Mouse (Mus musculus): Measurements from ENCODE around the gene Krtap5-3.
"Not testable (repeated sequence)": the region's sequence is repeated elsewhere in the genome, so short reads cannot be mapped to it uniquely, and the experiment has no call there.

Krtap5-3 gene

GRCm38 (mm10) chr7:142201064-142201463, at the start of gene Krtap5-3:
TSS of gene Krtap5-3 (plus strand) at chr7:142201364.
- DNase-seq (ENCODE audit: low spot score), result no peak

- DNase-seq (ENCODE audit: low spot score), result no peak
These were observed 49.0 kb upstream of the Krtap5-3 start for GRCm38 (mm10) chr7:142152191-142152590.

DNA sequence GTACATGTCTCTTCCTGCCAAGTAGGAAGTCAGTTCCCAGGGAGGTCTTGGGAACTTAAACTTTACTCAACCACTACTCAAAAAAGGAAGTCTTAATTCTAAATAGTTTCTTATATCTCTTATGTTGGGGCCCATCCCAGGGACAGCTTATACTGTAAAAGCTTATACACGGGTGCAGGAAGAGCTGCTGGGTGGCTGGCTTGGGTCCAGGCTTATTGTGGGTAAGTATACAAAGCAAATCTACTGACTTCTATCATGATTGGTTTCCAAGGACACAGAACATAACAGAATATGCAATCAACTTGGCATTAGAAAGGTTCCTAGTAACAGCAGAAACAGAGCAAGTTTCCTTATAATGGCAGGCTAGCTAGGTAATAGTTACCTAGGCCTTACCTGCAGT, 45.9 kb upstream of the Krtap5-3 start:
- no peak for DNase-seq (ENCODE audit: low spot score)

DNA sequence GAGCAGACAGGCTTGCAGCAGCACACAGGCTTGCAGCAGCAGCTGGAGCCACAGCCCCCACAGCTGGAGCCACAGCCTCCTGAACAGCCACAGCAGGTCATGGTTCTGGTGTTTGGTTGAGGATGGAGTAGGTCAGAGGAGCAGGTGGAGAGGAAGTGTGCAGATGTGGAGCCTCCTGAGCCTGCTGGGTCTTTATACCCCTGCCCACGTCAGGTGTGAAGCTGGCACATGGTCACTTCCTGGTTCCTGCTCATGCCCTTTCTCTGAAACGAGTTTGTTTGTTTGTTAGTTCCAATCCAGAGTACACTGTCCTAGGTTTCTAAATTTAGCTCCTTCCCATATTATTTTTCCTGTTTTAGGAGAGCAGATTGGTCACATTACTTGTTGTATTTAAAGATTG, 44.2 kb upstream of the Krtap5-3 start, which contains the start of gene Gm29735:
Gene Gm29735 (minus strand): TSS at position 101 of the 400 bp plus-strand sequence.
- DNase-seq (ENCODE audit: low spot score), result not testable (repeated sequence)

- no peak for DNase-seq (ENCODE audit: low spot score)
These were observed 41.8 kb upstream of the Krtap5-3 start for GRCm38 (mm10) chr7:142159366-142159765.

- DNase-seq (ENCODE audit: low spot score), result not testable (repeated sequence)
These were observed 35.5 kb upstream of the Krtap5-3 start, which contains the start of gene Gm4553 for GRCm38 (mm10) chr7:142165639-142166038. TSS of gene Gm4553 (minus strand) at chr7:142165739.

DNA sequence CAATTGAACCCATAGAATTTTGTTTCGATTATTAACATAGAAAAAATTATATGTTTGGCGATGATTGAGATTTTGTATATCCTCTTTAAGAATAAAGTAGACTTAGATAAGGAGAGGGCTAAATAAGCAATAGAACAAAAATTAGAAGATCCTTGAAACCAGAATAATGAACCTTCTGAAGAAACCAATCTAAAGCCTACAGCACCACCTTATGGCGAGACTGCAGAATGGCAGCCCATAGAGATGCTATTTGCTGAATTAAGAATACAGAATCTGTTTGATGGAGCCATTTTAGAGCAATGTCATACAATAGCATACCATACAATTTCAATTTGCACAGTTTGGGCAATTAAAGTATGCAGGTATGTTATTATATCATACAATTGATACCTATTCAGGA, 31.3 kb upstream of the Krtap5-3 start:
- peak; percentile 58 for DNase-seq (ENCODE audit: low spot score)

GRCm38 (mm10) chr7:142175905-142176304, 25.3 kb upstream of the Krtap5-3 start, which contains the start of gene Krtap5-2:
TSS of gene Krtap5-2 (minus strand) at chr7:142176005.
- DNase-seq (ENCODE audit: low spot score), result not testable (repeated sequence)

DNA sequence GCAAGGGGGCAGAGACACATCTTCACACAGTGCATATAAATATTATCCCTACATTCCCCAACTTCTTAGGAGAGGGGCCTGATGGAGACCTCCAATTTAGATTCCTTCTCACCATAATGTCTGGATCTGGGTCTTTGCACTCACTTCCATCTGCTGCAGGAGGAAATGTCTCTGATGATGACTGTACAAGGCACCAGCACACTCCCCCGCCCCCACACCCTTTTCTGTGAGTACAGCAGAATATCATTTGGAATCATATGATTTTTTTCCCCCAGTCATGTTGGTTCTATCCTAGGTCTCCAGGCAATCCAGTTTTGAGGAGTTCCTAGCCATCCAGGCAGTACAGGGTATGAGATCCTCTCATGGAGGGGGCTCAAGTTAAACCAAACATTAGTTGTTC, 22.5 kb upstream of the Krtap5-3 start:
- DNase-seq (ENCODE audit: low spot score), result no peak

GRCm38 (mm10) chr7:142181021-142181420, 20.1 kb upstream of the Krtap5-3 start:
- no peak for DNase-seq (ENCODE audit: low spot score)

- no peak for DNase-seq (ENCODE audit: low spot score)
These were observed 13.0 kb upstream of the Krtap5-3 start for GRCm38 (mm10) chr7:142188156-142188555.

DNA sequence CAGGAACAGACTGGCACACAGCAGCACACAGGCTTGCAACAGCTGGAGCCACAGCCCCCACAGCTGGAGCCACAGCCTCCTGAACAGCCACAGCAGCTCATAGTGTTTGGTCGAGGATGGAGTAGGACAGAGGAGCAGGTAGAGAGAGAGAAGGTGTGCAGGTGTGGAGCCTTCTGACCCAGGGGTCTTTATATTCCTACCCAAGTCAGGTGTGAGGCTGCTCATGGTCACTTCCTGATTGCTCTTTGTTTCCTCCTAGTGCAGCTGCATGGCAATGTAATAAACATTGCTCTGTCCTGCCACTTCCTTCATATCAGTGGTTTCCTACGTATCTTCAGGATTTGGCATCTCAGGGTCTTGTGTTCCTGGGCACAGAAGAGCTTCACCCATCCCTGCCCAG, 10.9 kb upstream of the Krtap5-3 start, which contains the start of gene Gm10153:
Gene Gm10153 (minus strand): TSS at position 101 of the 400 bp plus-strand sequence.
- no peak for DNase-seq (ENCODE audit: low spot score)

DNA sequence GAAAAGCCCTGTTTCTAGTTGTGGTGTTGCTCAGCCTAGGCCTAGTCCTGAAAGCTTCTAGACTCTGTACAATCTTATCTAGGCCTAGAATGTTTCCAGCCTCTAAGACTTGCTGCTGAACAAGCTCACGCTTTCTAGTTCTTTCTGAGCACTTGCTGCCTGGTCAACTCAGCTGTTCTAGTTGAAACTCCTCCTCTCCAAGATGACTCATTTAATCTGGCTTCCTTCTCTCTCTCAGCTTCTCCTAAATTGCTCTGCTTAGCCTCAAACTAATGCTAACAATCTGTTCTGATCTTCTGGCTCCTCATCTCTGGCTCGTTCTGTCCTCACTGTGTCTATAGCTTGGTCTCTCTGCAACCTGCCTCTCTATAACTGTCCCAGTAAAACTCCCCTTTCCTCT, 2.4 kb upstream of the Krtap5-3 start:
- no peak for DNase-seq (ENCODE audit: low spot score)

- DNase-seq (ENCODE audit: low spot score), result no peak
These were observed 4.3 kb downstream of the Krtap5-3 start for GRCm38 (mm10) chr7:142205488-142205887.

DNA sequence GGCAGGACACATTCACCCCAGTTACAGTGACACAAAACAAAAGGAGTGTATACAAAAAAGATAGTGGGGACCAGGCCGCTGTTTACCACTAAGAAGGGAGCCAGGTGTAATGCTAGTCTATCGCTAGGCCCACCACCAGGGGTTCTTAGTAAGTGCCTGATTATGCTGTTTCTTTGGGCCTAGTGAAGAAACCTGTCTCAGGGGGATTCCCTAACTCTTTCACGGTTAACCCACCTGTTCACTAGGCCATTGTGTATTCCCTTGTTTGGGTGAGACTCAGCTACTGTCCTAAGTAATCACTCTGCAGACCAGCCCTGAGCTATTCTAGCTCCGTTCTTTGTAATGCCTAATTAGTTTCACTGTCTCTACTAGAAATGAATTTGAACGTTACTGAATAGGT, 5.7 kb downstream of the Krtap5-3 start:
- not testable (repeated sequence) for DNase-seq (ENCODE audit: low spot score)

GRCm38 (mm10) chr7:142211559-142211958, 10.4 kb downstream of the Krtap5-3 start, which contains the start of gene Gm7579:
TSS of gene Gm7579 (plus strand) at chr7:142211859.
- no peak for DNase-seq (ENCODE audit: low spot score)

DNA sequence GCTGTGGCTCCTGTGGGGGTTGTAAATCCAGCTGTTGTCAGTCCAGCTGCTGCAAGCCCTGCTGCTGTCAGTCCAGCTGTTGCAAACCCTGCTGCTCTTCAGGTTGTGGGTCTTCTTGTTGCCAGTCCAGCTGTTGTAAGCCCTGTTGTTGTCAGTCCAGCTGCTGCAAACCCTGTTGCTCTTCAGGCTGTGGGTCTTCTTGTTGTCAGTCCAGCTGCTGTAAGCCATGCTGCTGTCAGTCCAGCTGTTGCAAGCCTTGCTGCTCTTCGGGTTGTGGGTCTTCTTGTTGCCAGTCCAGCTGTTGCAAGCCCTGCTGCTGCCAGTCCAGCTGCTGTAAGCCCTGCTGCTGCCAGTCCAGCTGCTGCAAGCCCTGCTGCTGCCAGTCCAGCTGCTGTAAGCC, 11.0 kb downstream of the Krtap5-3 start:
- not testable (repeated sequence) for DNase-seq (ENCODE audit: low spot score)

DNA sequence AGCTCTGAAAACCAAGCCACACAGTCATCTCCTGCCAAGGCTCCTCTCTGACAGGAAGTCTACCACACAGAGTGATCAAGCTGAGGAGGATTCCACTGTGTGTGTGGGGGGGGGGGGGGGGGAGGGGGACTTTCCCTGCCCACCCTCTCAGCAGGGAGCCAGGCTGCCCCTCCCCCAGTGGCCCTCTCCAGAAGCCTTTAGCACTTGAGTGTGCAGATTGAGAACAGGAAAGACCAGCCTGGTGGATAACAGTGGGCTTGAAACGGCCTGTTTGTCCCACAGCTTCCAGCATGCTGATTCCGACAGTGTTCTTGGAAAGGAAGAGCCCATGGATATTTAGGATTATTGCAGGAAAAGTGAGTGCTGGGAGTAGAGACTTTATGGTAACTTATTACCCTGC, 23.4 kb downstream of the Krtap5-3 start:
- no peak for DNase-seq (ENCODE audit: low spot score)

DNA sequence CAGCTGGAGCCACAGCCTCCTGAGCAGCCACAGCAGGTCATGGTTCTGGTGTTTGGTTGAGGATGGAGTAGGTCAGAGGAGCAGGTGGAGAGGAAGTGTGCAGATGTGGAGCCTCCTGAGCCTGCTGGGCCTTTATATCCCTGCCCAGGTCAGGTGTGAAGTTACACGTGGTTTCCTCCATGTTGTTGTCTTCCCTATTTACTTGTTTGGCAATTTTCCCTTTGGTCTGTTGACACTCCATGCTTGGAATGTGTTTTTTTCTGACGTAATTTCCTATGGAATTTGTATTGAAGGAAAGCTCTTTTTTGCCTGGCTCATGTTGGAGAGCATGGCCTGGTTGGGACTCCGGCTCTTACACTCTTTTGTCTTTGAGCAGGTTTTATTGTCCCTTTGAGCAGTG, 28.7 kb downstream of the Krtap5-3 start, which contains the start of gene Krtap5-5:
Gene Krtap5-5 (minus strand): TSS at position 101 of the 400 bp plus-strand sequence.
- DNase-seq (ENCODE audit: low spot score), result not testable (repeated sequence)

GRCm38 (mm10) chr7:142231540-142231939, 30.4 kb downstream of the Krtap5-3 start:
- no peak for DNase-seq (ENCODE audit: low spot score)

- DNase-seq (ENCODE audit: low spot score), result no peak
These were observed 39.8 kb downstream of the Krtap5-3 start, which contains the start of gene Gm40460 for GRCm38 (mm10) chr7:142240978-142241377. TSS of gene Gm40460 (minus strand) at chr7:142241078.

DNA sequence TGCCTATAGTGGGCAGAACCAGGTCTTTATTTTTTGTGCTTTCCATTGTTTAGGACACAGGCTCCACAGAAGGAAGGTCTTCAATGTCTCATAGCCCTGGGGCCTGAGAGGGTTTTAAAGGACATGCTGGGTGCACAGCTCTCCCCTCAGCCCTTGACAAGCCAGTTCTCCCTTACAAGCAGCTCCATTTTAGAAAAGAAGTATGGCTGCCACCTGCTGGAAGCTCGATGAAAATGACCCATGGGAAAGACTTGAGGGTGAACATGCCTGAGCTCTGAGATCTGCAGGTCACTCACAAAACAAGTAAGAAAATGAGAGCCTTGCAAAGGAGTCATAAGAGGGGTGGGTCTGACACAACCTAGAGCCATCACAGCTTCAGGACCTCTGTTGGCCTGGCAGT, 48.7 kb downstream of the Krtap5-3 start:
- DNase-seq (ENCODE audit: low spot score), result peak; percentile 25
